Mouse (Mus musculus): ENCODE measurements around the gene Phkg1.

The Phkg1 gene

GRCm38 (mm10) chr5:129844848-129845247 is 53.5 kb downstream of the Phkg1 start:
- DNase-seq (ENCODE audit: low read depth, low spot score), result no peak
